Mouse (Mus musculus) embryonic fibroblast, embryonic 13.5 days (primary cell): ENCODE measurements at regions not wholly inside any gene's neighbourhood (a gene's known extent, or its start where the extent isn't known, plus 50 kb on each side); places are given as distances from the start of the nearest gene placed in this dataset.

Experiments used
- H3K27ac ChIP-seq: 2 replicates; pipeline ENCODE4 v1.5.1; 2012; ENCODE audit warnings: low read length, control low read depth, inconsistent platforms; ENCODE audit not compliant: insufficient read depth
- H3K4me1 ChIP-seq: 2 replicates; pipeline ENCODE4 v1.6.1; 2011; ENCODE audit warnings: low read length; ENCODE audit not compliant: control insufficient read depth, insufficient read depth
- H3K4me3 ChIP-seq: 2 replicates; pipeline ENCODE4 v1.5.1; 2011; ENCODE audit warnings: mild to moderate bottlenecking, control low read depth, low read length; ENCODE audit not compliant: insufficient read depth
- CTCF ChIP-seq: IDR thresholded peaks from 2 replicates; pipeline ENCODE4 v1.5.1; 2011; ENCODE audit warnings: mild to moderate bottlenecking, control low read depth, low read length, moderate library complexity, borderline replicate concordance; ENCODE audit not compliant: insufficient read depth
- POLR2A ChIP-seq: IDR thresholded peaks from 2 replicates; pipeline ENCODE4 v1.6.1; 2011; ENCODE audit warnings: low read depth, mild to moderate bottlenecking, control low read depth, low read length, moderate library complexity

DNA sequence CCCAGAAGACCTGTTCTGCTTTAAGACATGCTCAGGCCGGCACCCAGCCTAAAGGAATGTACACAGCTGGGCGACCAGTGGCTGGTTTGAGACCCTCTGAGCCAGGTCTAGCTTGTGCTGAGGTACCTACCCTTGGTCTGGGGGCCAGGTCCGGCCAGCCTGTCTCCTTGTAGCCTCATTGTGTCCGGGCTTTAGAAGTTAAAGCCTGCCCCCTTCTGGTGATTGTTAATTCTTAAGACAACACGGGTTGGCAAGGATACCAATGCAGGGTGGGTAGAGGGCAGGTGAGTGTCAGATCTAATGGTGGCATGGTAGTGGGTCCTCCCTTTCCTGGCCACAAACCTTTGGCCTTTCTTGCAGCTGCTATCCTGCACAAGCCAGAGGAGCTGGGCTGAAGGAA is 64.0 kb upstream of the Zfp423 start:
- H3K4me3 ChIP-seq = no peak overlapping the region
- H3K27ac ChIP-seq = no peak overlapping the region
- no peak for TF ChIP-seq POLR2A
- no peak for TF ChIP-seq CTCF
- no peaks in the 10 kb centered on the region for H3K4me1 ChIP-seq

DNA sequence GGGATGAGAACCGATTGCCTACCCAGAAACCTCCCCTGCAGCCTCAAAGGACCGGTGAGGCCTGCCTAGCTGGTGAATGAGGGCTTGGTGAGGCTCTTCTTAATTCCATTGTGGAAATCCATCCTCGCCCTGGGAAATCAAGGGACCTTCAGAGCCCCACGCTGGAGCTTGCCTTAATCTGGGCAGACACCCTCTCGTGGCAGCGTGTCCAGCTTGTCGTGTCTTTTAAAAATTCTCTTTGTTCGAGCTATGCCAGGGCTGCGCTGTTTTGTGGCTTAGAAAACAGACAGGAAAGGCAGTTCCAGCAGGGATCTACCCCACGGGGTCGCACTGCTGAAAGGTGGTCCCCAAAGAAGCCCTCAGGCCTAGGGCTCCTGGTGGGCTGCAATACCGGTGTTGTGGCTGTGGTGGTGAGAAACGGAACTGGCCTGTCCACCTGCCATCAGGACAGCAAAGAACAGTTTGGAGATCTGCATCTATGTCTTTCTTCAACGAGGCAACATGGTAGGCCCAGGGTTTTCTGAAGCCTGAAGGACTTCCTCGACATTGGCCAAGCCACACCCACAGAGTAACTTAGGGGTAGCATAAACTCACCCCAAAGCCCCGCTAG is 63.5 kb upstream of the Zfp423 start:
- Histone ChIP-seq H3K27ac (no peak overlapping the region), H3K4me1 (no peaks in the 10 kb centered on the region), H3K4me3 (no peak overlapping the region)
- TF ChIP-seq POLR2A (no peak), CTCF (no peak)

DNA sequence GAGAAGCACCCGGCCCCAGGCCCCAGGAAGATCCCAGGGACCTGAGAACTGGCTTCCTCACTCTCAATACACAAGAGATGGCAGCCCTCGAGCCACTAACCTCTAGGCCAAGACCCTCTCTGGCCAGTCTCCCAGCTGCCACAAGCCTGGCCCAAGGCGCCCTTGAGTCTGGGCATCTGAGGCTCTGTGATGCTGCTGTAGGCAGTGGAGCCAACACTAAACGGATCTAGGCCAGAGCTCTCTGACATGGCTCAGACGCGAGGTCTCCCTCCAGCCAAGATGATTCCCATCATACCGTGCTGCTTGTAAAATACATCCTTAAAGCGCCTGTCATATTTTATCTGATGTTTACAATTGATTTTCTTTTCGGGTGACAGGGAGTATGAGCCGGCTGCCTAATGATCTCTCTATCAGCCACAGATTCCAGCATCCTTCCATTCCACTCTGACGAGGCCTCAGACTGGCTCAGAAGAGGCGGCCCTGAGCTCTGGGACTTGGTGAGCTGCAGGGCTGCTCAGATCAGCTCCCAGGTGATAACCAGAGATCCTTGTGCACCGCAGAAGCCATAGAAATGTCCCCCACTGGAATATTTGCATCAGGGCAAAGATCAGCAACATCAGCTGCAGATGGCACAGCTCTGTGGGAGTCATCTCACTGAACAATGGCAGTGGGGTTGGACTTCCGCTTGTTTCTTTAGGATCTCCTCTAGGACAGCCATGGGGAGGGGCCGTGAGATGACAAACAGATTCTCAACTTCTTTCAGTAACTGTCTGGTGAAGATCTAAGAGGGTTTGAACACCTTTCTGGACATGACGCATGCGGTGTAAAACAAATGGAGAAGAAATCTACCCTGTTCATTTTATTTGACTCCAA is 60.1 kb upstream of the Zfp423 start:
- Histone ChIP-seq H3K4me3 (no peak overlapping the region), H3K27ac (no peak overlapping the region), H3K4me1 (no peaks in the 10 kb centered on the region)
- TF ChIP-seq POLR2A (no peak), CTCF (no peak)

DNA sequence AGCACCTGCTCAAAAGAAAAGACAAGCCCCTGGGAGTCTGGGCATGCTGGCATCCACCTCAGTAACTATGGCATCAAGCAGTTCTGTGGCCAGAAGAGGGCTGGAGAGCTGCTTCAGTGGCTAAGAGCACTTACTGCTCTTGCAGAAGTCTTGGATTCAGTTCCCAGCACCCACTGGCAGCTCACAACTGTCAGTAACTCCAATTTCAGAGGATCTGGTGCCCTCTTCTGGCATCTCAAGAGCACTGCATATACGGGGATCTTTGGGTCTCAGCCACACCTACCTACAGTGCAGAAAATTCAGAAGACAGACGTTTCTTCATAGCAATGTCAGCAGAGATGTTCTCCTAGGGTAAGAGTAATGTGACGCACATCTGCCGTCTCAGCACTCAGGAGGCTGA is 59.1 kb upstream of the Zfp423 start:
- Histone ChIP-seq H3K27ac (no peak overlapping the region), H3K4me3 (no peak overlapping the region), H3K4me1 (no peaks in the 10 kb centered on the region)
- no peak for TF ChIP-seq CTCF
- no peak for TF ChIP-seq POLR2A

DNA sequence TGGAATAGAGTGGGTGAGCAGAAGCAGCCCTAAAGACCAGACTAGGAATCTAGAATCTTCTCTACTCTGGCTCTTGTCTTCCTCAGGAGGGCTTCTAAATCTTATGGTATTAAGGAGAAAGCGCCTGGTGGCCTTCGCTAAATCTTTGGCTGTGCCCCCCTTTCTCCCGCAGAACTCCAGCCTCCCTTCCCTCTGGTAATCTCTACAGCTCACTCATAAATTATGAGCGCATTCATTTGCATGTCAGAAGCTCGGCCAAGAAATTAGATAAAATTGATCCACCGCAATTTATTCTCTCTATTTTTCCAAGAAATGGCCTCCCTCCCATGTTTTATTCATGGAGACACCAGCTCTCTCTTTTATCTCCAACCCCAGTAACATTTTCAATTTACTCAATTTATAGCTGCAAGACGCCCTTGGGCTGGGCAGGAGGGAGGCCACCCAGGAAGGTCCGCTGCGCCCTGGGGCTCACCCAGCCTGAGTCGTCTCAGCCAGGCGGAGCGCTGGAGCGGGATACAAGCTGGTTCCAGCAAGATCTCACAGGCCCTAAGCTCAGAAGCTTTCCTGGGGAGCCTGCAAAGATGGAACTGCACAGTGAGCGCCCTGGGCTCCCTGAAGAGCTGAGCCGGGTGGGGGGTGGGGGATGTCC is 52.9 kb upstream of the Zfp423 start:
- H3K4me3 ChIP-seq = no peak overlapping the region
- TF ChIP-seq POLR2A (no peak), CTCF (no peak)
- no peak overlapping the region for H3K27ac ChIP-seq

DNA sequence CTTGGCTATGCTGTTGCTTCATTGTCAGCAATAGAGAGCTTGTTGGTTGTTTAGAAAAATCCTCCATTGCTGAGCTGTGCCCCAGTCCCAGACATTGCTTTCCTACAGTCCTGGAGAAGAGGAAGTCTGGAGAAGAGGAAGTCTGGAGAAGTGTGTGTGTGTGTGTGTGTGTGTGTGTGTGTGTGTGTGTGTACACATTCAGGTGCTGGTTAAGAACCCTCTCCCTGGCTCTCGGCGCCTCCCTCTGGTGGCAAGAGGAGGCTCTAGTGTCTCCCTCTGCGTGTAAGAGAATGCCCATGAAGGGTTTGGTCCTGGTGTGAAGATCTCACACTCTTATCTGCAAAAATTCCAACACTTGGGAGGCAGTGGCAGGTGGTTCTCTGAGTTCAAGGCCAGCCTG is 51.2 kb upstream of the Zfp423 start:
- Histone ChIP-seq H3K4me3 (no peak overlapping the region), H3K27ac (no peak overlapping the region), H3K4me1 (no peaks in the 10 kb centered on the region)
- TF ChIP-seq CTCF (peak; percentile 29; the same call in 1 of the 2 replicates), POLR2A (no peak)

More for the DNA sequence above, 52.9 kb upstream of the Zfp423 start:
- no peaks in the 10 kb centered on the region for H3K4me1 ChIP-seq

DNA sequence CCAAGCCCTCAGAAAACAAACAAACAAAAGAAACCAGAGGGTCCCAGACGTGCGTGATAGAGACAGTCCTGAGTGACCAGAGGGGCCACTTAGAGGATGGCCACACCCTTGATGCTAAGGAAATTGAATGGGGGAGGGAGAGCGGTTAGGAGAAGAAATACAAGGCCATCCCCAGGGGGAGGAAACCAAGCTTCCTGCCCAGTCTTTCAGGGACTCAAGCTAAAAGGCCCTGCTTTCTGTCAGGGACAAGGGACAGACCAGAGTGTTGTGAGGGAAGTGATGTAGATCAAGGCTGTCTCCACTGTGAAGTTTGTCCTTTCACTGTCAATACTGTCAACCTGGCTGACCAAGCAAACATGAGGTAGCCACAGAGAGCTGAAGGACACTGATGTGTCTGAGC is 50.5 kb upstream of the Zfp423 start:
- no peak overlapping the region for H3K27ac ChIP-seq
- H3K4me3 ChIP-seq = no peak overlapping the region
- TF ChIP-seq CTCF (no peak), POLR2A (no peak)
- H3K4me1 ChIP-seq = no peaks in the 10 kb centered on the region
